Mouse (Mus musculus) CD4-positive helper T cell, adult 2 months (primary cell): ENCODE data around the gene Rhbdd1.
A peak's percentile ranks its signal among the peaks of the same experiment; 100 is the strongest.

Experiments used
- DNase-seq: peaks from one replicate; pipeline ENCODE4 v3.0.0-alpha.2; 2012; ENCODE audit warnings: low read depth, missing footprints, low spot score

Gene Rhbdd1

GRCm38 (mm10) chr1:82429061-82429460, 112.8 kb downstream of the Rhbdd1 start:
- DNase-seq, result peak; percentile 52

DNA sequence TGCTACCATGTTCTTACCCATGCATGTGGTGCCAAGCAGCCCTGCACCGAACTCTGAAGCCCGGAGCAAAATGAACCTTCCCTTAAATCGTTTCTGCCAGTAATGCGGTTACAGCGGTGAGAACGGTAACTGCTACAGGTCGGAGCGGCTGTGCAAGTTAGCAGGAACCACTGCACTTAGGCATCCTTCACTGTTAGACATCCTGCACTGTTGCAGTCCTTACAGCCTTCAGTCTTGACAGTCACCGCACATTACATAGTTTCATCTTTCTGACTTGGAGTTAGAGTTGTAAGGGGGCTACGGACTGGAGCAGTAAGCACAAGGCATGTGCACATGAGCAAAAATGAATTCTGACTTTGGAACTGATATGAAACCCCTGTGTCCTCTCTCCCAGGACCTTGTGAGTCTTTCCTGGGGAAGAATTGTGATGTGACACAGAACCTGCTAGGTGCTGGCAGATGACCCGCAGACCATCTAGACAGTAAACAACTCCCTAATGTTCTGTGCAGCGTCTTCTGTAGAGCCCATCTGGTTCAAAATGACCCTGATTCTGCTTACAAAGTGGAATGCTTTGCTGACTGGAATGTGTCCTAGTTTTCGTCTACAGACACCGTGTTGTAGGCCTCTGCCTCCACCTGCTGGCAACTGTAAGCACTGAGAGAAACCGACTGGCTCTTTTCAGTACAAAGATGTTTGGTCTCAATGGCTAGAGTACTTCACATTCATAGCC, 116.8 kb downstream of the Rhbdd1 start:
- peak; percentile 11 for DNase-seq

GRCm38 (mm10) chr1:82433649-82434005, 117.4 kb downstream of the Rhbdd1 start:
- DNase-seq, result no peak

GRCm38 (mm10) chr1:82437273-82437672, 121.0 kb downstream of the Rhbdd1 start:
- no peak for DNase-seq

GRCm38 (mm10) chr1:82440123-82440522, 123.9 kb downstream of the Rhbdd1 start:
- no peak for DNase-seq

- peak; percentile 36 for DNase-seq
Observed at GRCm38 (mm10) chr1:82443517-82443916, 127.3 kb downstream of the Rhbdd1 start.

GRCm38 (mm10) chr1:82446049-82446448, 129.8 kb downstream of the Rhbdd1 start:
- no peak for DNase-seq

- no peak for DNase-seq
Observed at GRCm38 (mm10) chr1:82449851-82450250, 133.6 kb downstream of the Rhbdd1 start.

- no peak for DNase-seq
Observed at GRCm38 (mm10) chr1:82451927-82452651, 135.8 kb downstream of the Rhbdd1 start.

- DNase-seq, result no peak
Observed at GRCm38 (mm10) chr1:82454031-82454430, 137.8 kb downstream of the Rhbdd1 start.

GRCm38 (mm10) chr1:82459350-82459749, 143.1 kb downstream of the Rhbdd1 start:
- no peak for DNase-seq

DNA sequence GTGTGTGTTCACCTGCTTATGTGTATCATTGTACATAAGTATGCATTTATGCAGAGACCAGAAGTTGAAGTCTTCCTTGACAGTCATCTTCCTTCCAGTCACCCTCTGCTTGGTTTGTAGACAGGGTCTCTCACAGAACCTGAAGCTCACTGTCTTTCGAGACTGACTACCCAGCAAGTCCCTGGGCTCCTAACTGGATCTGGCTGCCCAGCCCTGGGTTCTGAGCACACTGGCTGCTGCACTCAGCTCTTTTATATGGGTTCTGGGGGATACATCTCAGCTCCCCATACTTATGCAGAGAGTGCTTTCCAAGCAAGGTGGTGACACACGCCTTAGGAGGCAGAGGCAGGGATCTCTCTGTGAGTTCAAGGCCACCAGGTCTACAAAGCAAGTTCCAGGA, 143.7 kb downstream of the Rhbdd1 start:
- DNase-seq, result no peak

DNA sequence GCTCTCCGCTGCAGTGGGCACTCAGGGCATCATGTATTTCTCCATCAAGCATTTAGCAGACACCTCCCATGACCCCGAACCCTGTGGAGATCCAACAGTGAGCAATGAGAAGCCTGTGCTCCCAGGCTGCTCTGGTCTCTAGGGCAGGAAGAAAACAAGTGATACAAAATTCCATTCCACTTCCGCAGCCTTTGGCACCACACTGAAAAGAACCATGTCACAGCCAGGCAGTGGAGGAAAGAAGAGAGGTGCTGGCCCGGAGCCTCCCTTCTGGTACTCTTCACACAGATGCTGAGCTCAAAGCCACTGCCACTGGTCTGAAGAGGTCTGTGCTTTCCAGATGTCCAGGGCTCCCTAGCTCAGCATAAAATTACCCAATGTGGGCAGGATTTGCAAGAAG, 144.8 kb downstream of the Rhbdd1 start:
- no peak for DNase-seq

GRCm38 (mm10) chr1:82465321-82465853, 149.1 kb downstream of the Rhbdd1 start:
- no peak for DNase-seq

DNA sequence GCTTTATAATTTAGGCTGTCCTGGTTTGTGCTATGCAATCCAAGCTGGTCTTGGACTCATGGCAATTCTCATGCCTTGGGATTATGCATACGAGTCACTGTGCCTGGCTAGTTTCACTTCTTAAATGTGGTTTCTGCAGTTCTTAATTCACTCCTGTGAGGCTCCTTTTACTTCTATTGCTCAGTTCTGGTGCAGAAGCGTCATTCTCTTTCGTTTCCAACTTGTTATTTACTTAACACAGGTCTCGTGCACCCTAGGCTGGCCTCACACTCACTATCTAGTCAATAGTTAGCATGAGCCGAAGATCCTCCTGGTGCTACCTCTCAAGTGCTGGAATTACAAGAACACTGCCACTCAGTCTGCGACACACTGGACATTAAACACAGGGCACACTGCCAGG, 152.6 kb downstream of the Rhbdd1 start:
- no peak for DNase-seq

GRCm38 (mm10) chr1:82470516-82471225, 154.4 kb downstream of the Rhbdd1 start:
- DNase-seq, result no peak

- DNase-seq, result no peak
Observed at GRCm38 (mm10) chr1:82473467-82473866, 157.2 kb downstream of the Rhbdd1 start.

- DNase-seq, result no peak
Observed at GRCm38 (mm10) chr1:82474461-82474961, 158.3 kb downstream of the Rhbdd1 start.

GRCm38 (mm10) chr1:82475254-82475653, 159.0 kb downstream of the Rhbdd1 start:
- no peak for DNase-seq

GRCm38 (mm10) chr1:82475821-82476220, 159.6 kb downstream of the Rhbdd1 start:
- DNase-seq, result no peak

DNA sequence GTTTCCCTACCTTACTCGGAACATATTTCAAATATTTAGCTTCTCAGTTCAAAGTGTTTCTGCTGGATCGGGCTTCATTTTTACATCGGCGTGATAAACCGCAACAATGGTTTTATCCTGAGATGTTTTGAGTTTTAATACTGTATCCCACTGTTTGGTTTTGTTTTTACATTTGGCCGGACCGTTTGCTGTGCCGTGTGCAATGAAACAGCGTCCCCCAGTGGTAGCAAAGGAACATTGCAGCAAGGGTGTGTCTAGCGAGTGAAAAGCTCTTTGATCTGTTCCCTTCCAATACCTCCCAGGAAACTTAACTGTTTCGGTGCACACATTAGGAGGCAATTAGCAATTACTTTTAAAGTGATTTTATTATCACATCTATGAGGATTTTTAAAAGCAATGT, 160.0 kb downstream of the Rhbdd1 start:
- peak; percentile 11 for DNase-seq

- DNase-seq, result no peak
Observed at GRCm38 (mm10) chr1:82476746-82477145, 160.5 kb downstream of the Rhbdd1 start.
